Mouse (Mus musculus) megakaryocyte, embryonic 14.5 days (primary cell): ENCODE results near the gene Hes3.

Experiments used
- FLI1 ChIP-seq: IDR thresholded peaks from 2 replicates; pipeline ENCODE4 v1.6.1; 2012; ENCODE audit warnings: low read length, inconsistent platforms, mixed read lengths
- GATA1 ChIP-seq: IDR thresholded peaks from 3 replicates; pipeline ENCODE4 v1.6.1; 2012; ENCODE audit warnings: mixed read lengths, low read length, inconsistent platforms, borderline replicate concordance

GRCm38 (mm10) chr4:152315498-152316213 lies 24.2 kb upstream of the Hes3 start:
- TF ChIP-seq GATA1, result no peak
- TF ChIP-seq FLI1, result no peak
